Mouse (Mus musculus) T-helper 2 cell (primary cell): ENCODE results near the gene Iqgap2.

ENCODE experiments used
- in situ Hi-C: fragments of 300-600 bp; cut with MboI, MseI; formaldehyde crosslinking; loops from one replicate; pipeline ENCODE4 v1.15.1; 2025; ENCODE audit warnings: high pct_unique_total_duplicates

The Iqgap2 gene

GRCm38 (mm10) chr13:95623042-95623441 is 268.7 kb downstream of the Iqgap2 start:
- in situ Hi-C loops = no loop called here

- in situ Hi-C loops = no loop called here
Measured at GRCm38 (mm10) chr13:95621563-95621962, 270.2 kb downstream of the Iqgap2 start.

GRCm38 (mm10) chr13:95618859-95619258 is 272.9 kb downstream of the Iqgap2 start:
- in situ Hi-C loops = no loop called here

GRCm38 (mm10) chr13:95618309-95618712 is 273.4 kb downstream of the Iqgap2 start, which contains the start of gene F2r:
F2r (minus strand) TSS chr13:95618487.
- in situ Hi-C loops = no loop called here

GRCm38 (mm10) chr13:95617671-95618171 is 274.0 kb downstream of the Iqgap2 start:
- in situ Hi-C loops = no loop called here

GRCm38 (mm10) chr13:95617082-95617670 is 274.5 kb downstream of the Iqgap2 start:
- in situ Hi-C loops = no loop called here

- in situ Hi-C loops = no loop called here
Measured at GRCm38 (mm10) chr13:95616512-95616911, 275.2 kb downstream of the Iqgap2 start.

- in situ Hi-C loops = no loop called here
Measured at GRCm38 (mm10) chr13:95614757-95615156, 277.0 kb downstream of the Iqgap2 start.

GRCm38 (mm10) chr13:95612243-95612642 is 279.5 kb downstream of the Iqgap2 start:
- in situ Hi-C loops = no loop called here

- in situ Hi-C loops = no loop called here
Measured at GRCm38 (mm10) chr13:95611752-95612151, 280.0 kb downstream of the Iqgap2 start.

GRCm38 (mm10) chr13:95610786-95611562 is 280.7 kb downstream of the Iqgap2 start:
- in situ Hi-C loops = no loop called here

- in situ Hi-C loops = loop anchor here (5.0 kb wide), 1 partner anchor 37 kb away; no protein-coding TSS in a partner anchor
Measured at GRCm38 (mm10) chr13:95609088-95609420, 282.7 kb downstream of the Iqgap2 start.

GRCm38 (mm10) chr13:95608416-95609087 is 283.2 kb downstream of the Iqgap2 start:
- in situ Hi-C loops = loop anchor here (5.0 kb wide), 1 partner anchor 36 kb away; no protein-coding TSS in a partner anchor

- in situ Hi-C loops = loop anchor here (5.0 kb wide), 1 partner anchor 35 kb away; no protein-coding TSS in a partner anchor
Measured at GRCm38 (mm10) chr13:95607019-95607418, 284.7 kb downstream of the Iqgap2 start.

- in situ Hi-C loops = no loop called here
Measured at GRCm38 (mm10) chr13:95604288-95604687, 287.4 kb downstream of the Iqgap2 start.

- in situ Hi-C loops = no loop called here
Measured at GRCm38 (mm10) chr13:95599833-95600359, 291.8 kb downstream of the Iqgap2 start.

- in situ Hi-C loops = no loop called here
Measured at GRCm38 (mm10) chr13:95598232-95598920, 293.3 kb downstream of the Iqgap2 start.

- in situ Hi-C loops = no loop called here
Measured at GRCm38 (mm10) chr13:95597578-95597977, 294.1 kb downstream of the Iqgap2 start.

- in situ Hi-C loops = no loop called here
Measured at GRCm38 (mm10) chr13:95596689-95597088, 295.0 kb downstream of the Iqgap2 start.

GRCm38 (mm10) chr13:95595921-95596320 is 295.8 kb downstream of the Iqgap2 start:
- in situ Hi-C loops = no loop called here

GRCm38 (mm10) chr13:95595411-95595810 is 296.3 kb downstream of the Iqgap2 start:
- in situ Hi-C loops = no loop called here
